Mouse (Mus musculus) embryonic facial prominence, embryonic 14.5 days (tissue): ENCODE results near the gene Vmn1r43. TPM values are rescaled to one million over a fixed set of nuclear protein-coding genes. Genes with fewer than 3 reads are reported as not detected.
"Not testable (repeated sequence)": the region's sequence is repeated elsewhere in the genome, so short reads cannot be mapped to it uniquely, and the experiment has no call there.

Experiments
- ATAC-seq: fragments of 200-750 bp; cut with Nextera tagmentation; 2 replicates; pipeline ENCODE4 v1.8.0; 2017; ENCODE audit warnings: low read depth, moderate number of reproducible peaks, moderate TSS enrichment
- DNase-seq: peaks from one replicate; pipeline ENCODE4 v3.0.0-alpha.2; 2015; ENCODE audit warnings: low spot score
- H3K27ac ChIP-seq: fragments of 300-500 bp; sonication (generic); replicated peaks from 2 replicates; pipeline ENCODE4 v1.5.1; 2014; ENCODE audit warnings: low read depth, mild to moderate bottlenecking, low read length, moderate library complexity
- H3K27me3 ChIP-seq: fragments of 300-500 bp; sonication (generic); replicated peaks from 2 replicates; pipeline ENCODE4 v1.6.1; 2014; ENCODE audit warnings: low read length; ENCODE audit not compliant: control insufficient read depth, insufficient read depth
- H3K36me3 ChIP-seq: fragments of 300-500 bp; sonication (generic); 2 replicates; pipeline ENCODE4 v1.6.1; 2014; ENCODE audit warnings: low read length, mixed read lengths; ENCODE audit not compliant: control insufficient read depth, insufficient read depth
- H3K4me1 ChIP-seq: fragments of 300-500 bp; sonication (generic); 2 replicates; pipeline ENCODE4 v1.6.1; 2014; ENCODE audit warnings: antibody characterized with exemption, low read length; ENCODE audit not compliant: control insufficient read depth, insufficient read depth
- H3K4me2 ChIP-seq: fragments of 300-500 bp; sonication (generic); 2 replicates; pipeline ENCODE4 v1.6.1; 2014; ENCODE audit warnings: low read depth, mild to moderate bottlenecking, low read length, moderate library complexity, mixed read lengths
- H3K4me3 ChIP-seq: fragments of 300-500 bp; sonication (generic); 2 replicates; pipeline ENCODE4 v1.5.1; 2014; ENCODE audit warnings: low read depth, mild to moderate bottlenecking, low read length
- H3K9ac ChIP-seq: fragments of 300-500 bp; sonication (generic); 2 replicates; pipeline ENCODE4 v1.6.1; 2014; ENCODE audit warnings: low read depth, mild to moderate bottlenecking, low read length, moderate library complexity, mixed read lengths
- H3K9me3 ChIP-seq: fragments of 300-500 bp; sonication (generic); 2 replicates; pipeline ENCODE4 v1.6.1; 2016; ENCODE audit warnings: low read length; ENCODE audit not compliant: control insufficient read depth
- WGBS: fragments of 180-500 bp; shearing (Covaris S2); extraction: QIAGEN DNeasy Blood & Tissue Kit; methylation state at CpG from one replicate; pipeline ENCODE4 v1.1.7; 2014; 5-methylcytosine and 5-hydroxymethylcytosine counted together
- polyA plus RNA-seq: library from polyadenylated mRNA; unstranded; fragments of >200 nt; fragmentation: Nextera tagmentation; extraction: Ambion mirVana; gene quantifications from 2 replicates; pipeline ENCODE4 v1.2.1, GENCODE M21; 2014

The Vmn1r43 gene
- polyA plus RNA-seq: 0.06 TPM in 1 of 2 replicates, not detected in the other

DNA sequence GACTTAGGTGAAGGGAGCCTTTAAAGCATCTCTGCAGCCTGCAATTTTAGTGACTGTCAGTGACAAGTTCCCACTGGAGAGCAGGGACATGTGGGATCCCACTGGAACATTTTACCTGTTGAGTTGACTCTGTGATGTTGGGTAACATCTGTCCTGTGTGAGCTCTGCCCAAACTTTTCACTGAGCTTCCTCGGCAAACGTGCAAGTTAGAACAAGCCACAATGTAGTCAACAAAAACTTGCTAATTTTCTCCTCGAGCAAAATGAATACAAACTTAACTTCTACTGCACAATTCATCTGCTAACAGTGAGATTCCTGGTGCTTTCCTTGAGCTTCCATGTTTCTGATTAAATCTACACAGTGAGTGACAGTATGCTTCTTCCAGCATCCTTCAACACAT is at the start of gene Vmn1r43, which contains the start of gene Vmn1r42:
TSS of gene Vmn1r43 (minus strand) at position 101 of the 400 bp plus-strand sequence.
TSS of gene Vmn1r42 (minus strand) at position 101 of the 400 bp plus-strand sequence.
- not testable (repeated sequence) for H3K4me2 ChIP-seq, H3K4me1 ChIP-seq, H3K9ac ChIP-seq, H3K27me3 ChIP-seq, H3K4me3 ChIP-seq, H3K9me3 ChIP-seq, ATAC-seq, H3K36me3 ChIP-seq, DNase-seq, H3K27ac ChIP-seq
- 66% methylated on average over 3 of the region's 3 CpGs for whole genome bisulfite sequencing

DNA sequence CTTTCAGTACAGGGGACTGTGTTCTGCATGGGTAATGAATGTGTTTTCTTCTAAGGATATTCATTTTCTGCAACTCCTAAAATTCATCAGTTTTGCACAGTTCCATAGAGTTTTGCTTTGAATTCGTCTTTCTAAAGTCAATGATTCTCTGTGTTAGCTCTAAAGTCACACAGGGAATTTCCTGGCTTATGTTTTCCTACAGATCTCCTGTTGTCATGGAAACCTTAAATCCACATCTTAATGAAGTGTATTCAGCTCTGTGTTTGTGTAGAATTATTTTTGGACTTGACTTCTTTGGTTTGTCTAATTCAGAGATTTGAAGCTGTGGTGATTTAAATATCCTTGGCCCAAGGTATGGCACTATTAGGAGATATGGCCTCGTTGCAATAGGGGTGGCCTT is 7.6 kb upstream of the Vmn1r43 start:
- no peaks in the 10 kb centered on the region for H3K27me3 ChIP-seq
- no peak for ATAC-seq
- no peak for DNase-seq

DNA sequence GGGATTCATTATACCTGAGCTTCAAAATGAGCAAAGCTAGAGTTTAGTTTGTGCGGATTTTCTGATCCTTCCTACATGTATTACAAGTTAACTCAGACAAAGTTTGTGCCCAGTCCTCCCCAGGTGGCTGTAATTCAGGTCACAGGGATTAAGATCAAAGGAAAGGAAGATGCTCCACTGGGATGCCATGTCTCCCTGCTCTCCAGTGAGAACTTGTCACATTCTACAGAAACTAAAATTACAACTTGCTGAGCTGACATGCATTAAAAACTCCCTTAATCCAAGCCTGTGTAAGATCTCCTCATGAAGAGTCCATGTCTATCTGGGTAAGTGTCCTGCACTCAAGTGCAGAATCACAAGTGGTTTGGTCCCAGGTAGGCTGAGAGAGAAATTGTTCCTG is 7.1 kb upstream of the Vmn1r43 start, which contains the start of gene Vmn1r44:
TSS of gene Vmn1r44 (plus strand) at position 301 of the 400 bp plus-strand sequence.
- H3K36me3 ChIP-seq: no peaks in the 10 kb centered on the region
- no peaks in the 10 kb centered on the region for H3K9me3 ChIP-seq
- no peaks in the 10 kb centered on the region for H3K4me1 ChIP-seq
- no peak within 1 kb of the TSS for H3K9ac ChIP-seq
- DNase-seq: no peak
- WGBS: 76% methylated on average over 1 of the region's 1 CpGs
- no peak within 1 kb of the TSS for H3K27ac ChIP-seq
- no peak within 1 kb of the TSS for H3K4me2 ChIP-seq
- no peak within 1 kb of the TSS for H3K4me3 ChIP-seq
- ATAC-seq: no peak
- no peaks in the 10 kb centered on the region for H3K27me3 ChIP-seq

More for the DNA sequence above, 7.6 kb upstream of the Vmn1r43 start:
- 55% methylated on average over 2 of the region's 2 CpGs for WGBS
- Histone ChIP-seq H3K36me3 (no peaks in the 10 kb centered on the region), H3K9ac (no peak overlapping the region), H3K4me3 (no peak overlapping the region), H3K4me1 (no peaks in the 10 kb centered on the region), H3K9me3 (no peaks in the 10 kb centered on the region), H3K4me2 (no peak overlapping the region), H3K27ac (no peak overlapping the region)

DNA sequence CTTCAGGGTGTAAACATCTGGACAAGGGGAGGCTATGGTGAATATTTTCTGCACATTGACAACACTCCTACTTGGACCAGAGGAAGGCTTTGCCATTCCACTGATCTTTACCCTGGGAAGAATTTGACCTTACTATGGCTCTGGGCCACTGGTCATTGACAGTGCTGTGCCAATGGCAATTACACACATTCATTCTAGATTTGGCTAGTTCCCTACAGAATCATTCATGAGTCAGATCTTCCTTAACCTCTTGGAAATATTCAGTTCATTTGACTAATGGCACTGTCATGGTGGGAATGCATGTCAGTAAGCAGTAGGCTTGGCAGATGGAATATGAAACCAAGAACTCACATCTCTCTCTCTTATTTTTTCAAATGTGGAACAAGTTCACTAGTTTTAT is 4.7 kb upstream of the Vmn1r43 start:
- Histone ChIP-seq H3K9me3 (0 out of 2 replicates have a peak, but pooled peaks cover 3% of the 10 kb centered on the region), H3K27me3 (no peaks in the 10 kb centered on the region), H3K4me2 (no peak overlapping the region), H3K36me3 (no peaks in the 10 kb centered on the region), H3K27ac (no peak overlapping the region), H3K4me3 (no peak overlapping the region), H3K4me1 (no peaks in the 10 kb centered on the region), H3K9ac (no peak overlapping the region)
- no peak for DNase-seq
- ATAC-seq: no peak

DNA sequence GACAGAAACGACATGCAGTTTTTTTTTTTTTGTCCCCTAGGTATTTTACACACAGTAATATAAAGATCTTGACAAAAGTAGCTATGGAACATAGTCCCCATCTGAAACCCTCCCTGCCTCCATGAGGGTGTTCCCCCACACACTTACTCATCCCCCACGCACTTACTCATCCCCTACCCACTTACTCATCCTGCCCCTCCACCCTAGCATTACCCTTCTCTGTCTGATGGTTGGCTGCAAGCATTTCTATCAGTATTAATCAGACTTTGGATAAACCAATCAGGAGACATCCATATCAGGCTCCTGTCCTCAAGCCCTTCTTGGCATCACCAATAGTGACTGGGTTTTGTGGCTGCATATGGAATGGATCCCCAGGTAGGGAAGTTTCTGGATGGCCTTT is 750 bp upstream of the Vmn1r43 start:
- no peak overlapping the region for H3K9ac ChIP-seq
- WGBS: 74% methylated on average over 2 of the region's 2 CpGs

DNA sequence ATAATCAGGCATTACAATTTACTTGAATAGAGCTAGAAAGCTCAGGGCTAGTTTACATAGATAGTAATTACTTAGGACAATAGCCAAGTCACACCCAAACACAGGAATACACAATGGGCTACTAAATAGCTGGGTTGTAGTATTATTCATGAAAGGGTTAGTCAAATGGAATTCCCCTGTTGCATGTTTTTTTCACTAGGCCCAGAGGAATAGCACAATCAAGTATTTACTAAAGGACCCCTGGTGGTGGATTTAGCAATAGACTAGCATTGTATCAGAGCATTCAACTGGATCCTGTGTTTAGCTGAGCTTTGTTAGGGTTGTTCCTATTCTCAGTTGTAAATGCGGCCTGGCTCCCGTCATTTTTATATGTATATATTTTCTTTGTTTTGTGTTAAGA is 8.2 kb downstream of the Vmn1r43 start:
- Histone ChIP-seq H3K4me2 (no peak overlapping the region), H3K4me3 (no peak overlapping the region), H3K4me1 (no peaks in the 10 kb centered on the region), H3K9me3 (0 out of 2 replicates have a peak, but pooled peaks cover 4% of the 10 kb centered on the region), H3K36me3 (no peaks in the 10 kb centered on the region), H3K9ac (no peak overlapping the region), H3K27me3 (no peaks in the 10 kb centered on the region), H3K27ac (no peak overlapping the region)
- DNase-seq (no peak), ATAC-seq (no peak)
- 88% methylated on average over 2 of the region's 2 CpGs for WGBS

More for the DNA sequence above, 750 bp upstream of the Vmn1r43 start:
- 0 out of 2 replicates have a peak, but pooled peaks cover 3% of the 10 kb centered on the region for H3K9me3 ChIP-seq
- no peak overlapping the region for H3K4me3 ChIP-seq
- H3K4me2 ChIP-seq: no peak overlapping the region
- no peak for ATAC-seq
- H3K4me1 ChIP-seq: no peaks in the 10 kb centered on the region
- no peak for DNase-seq
- no peak overlapping the region for H3K27ac ChIP-seq
- H3K27me3 ChIP-seq: no peaks in the 10 kb centered on the region
- no peaks in the 10 kb centered on the region for H3K36me3 ChIP-seq

DNA sequence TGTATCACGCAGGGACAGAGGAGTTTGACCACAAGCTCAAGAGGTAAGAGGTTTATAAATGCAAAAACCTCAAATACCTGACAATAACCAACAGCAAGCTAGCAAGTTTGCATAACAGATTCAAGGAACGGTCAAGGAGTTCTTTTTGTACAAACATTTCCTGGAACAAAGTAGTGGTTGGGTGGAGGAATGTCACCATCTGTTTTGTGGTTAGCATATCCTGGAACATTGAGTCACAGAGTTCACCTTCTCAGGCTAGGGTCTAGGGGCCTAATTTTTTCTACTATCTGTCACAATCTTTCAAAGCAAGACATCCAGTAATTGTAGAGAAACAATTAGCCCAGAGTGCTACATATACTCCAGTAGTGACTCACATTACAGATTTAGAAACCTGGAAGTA is 8.9 kb downstream of the Vmn1r43 start:
- H3K4me2 ChIP-seq: no peak overlapping the region
- no peak overlapping the region for H3K27ac ChIP-seq
- 82% methylated on average over 2 of the region's 2 CpGs for WGBS
- peaks cover 8% of the 10 kb centered on the region; the same call in 1 of the 2 replicates for H3K9me3 ChIP-seq
- DNase-seq: no peak
- H3K27me3 ChIP-seq: no peaks in the 10 kb centered on the region
- H3K4me3 ChIP-seq: no peak overlapping the region
- no peaks in the 10 kb centered on the region for H3K4me1 ChIP-seq
- H3K36me3 ChIP-seq: no peaks in the 10 kb centered on the region
- ATAC-seq: no peak
- H3K9ac ChIP-seq: no peak overlapping the region

DNA sequence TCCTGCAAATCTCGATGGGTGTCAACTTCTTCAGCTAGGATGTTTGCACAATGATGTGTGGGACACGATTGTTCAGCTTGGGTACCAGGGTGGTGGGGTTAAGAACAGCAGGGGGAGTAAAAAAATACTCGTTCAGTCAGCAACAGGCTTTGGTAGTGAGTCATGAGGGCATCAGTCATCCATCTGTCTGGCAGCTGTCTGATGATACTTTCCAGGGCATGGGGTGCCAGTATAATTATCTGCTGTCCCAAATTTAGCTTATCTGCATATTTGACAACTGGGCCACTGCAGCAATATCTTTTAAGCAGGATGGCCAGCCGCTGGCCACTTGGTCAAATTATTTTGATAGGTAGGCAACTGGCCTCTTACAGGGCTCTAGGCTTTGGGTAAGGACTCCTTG is 12.4 kb downstream of the Vmn1r43 start:
- ATAC-seq: no peak
- WGBS: 70% methylated on average over 4 of the region's 4 CpGs

DNA sequence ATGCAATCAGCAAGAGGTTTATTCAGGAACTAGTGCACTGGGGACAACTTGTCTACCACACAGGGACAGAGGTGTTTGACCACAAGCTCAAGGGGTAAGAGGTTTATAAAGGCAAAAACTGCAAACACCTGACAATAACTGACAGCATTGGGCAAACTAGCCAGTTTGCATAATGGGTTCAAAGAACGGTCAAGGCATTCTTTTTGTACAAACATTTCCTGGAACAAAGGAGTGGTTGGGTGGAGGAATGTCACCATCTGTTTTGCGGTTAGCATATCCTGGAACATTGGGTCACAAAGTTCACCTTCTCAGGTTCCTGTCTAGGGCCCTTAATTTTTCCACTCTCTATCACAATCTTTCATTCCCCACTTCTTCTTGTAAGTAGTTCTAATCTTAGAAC is 16.4 kb downstream of the Vmn1r43 start:
- H3K9ac ChIP-seq: no peak overlapping the region
- no peak for DNase-seq
- no peak overlapping the region for H3K4me2 ChIP-seq
- no peak overlapping the region for H3K27ac ChIP-seq
- WGBS: 92% methylated on average over 2 of the region's 2 CpGs
- peaks cover 12% of the 10 kb centered on the region for H3K9me3 ChIP-seq
- ATAC-seq: no peak
- no peaks in the 10 kb centered on the region for H3K27me3 ChIP-seq
- H3K4me1 ChIP-seq: no peaks in the 10 kb centered on the region
- H3K36me3 ChIP-seq: no peaks in the 10 kb centered on the region
- H3K4me3 ChIP-seq: no peak overlapping the region

More for the DNA sequence above, 12.4 kb downstream of the Vmn1r43 start:
- Histone ChIP-seq H3K4me2 (no peak overlapping the region), H3K4me1 (no peaks in the 10 kb centered on the region), H3K9me3 (peaks cover 16% of the 10 kb centered on the region), H3K36me3 (no peaks in the 10 kb centered on the region), H3K27me3 (no peaks in the 10 kb centered on the region), H3K27ac (no peak overlapping the region), H3K9ac (no peak overlapping the region), H3K4me3 (no peak overlapping the region)
- DNase-seq: no peak
